21 mouse cellular contexts compared by ENCODE assay signal in the genomic region with DNA sequence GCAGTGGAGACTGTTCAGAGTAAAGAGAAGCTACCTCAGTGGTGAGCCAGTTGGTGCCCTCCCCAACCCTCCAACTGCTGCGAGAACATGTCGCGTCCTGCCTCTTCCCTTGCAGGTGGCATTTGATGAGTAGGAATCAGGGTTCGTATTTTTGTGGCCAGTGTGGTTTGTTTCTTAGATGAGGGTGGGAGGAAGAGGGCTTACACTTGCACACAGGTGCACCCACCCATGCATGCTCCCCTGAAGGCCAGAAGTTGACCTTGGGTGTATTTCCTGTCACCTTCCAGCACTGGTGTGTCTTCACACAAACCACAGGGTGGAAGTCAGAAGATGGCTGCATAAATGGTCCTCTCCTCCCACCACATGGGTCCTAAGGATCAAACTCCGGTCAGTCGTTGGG.
DNase-seq lines count a peak whose midpoint lies in the region; ATAC-seq lines count a peak whose summit lies in the region.
"Had no signal": no experiment of that assay in that cellular context is flagged by ENCODE, and none has a peak within 500 bp of the region (broad histone marks: within the 10 kb centered on the region; RNA-seq: fewer than 3 reads in every experiment).

No protein-coding gene starts in this region.

- H3K4me3 ChIP-seq in heart, embryonic 16.5 days (ENCODE audit: low read length), result no peak overlapping the region
- H3K4me3 ChIP-seq in heart, embryonic 11.5 days (ENCODE audit: low read depth, low read length), result no peak overlapping the region
- H3K4me3 ChIP-seq: embryonic facial prominence, embryonic 13.5 days; heart, embryonic 13.5 days; hindbrain, embryonic 10.5 days; midbrain, embryonic 10.5 days; neural tube, embryonic 12.5 days; stomach, embryonic 15.5 days had no signal

- no peaks in the 10 kb centered on the region for H3K27me3 ChIP-seq in heart, embryonic 16.5 days (ENCODE audit: control insufficient read depth, insufficient read depth, low read length)
- no peaks in the 10 kb centered on the region for H3K27me3 ChIP-seq in heart, embryonic 11.5 days (ENCODE audit: control insufficient read depth, insufficient read depth, low read length)
- H3K27me3 ChIP-seq: embryonic facial prominence, embryonic 13.5 days; heart, embryonic 13.5 days; neural tube, embryonic 12.5 days; stomach, embryonic 15.5 days had no signal

- H3K9ac ChIP-seq in heart, embryonic 16.5 days (ENCODE audit: low read length), result no peak overlapping the region
- H3K9ac ChIP-seq in heart, embryonic 11.5 days (ENCODE audit: low read depth, low read length), result no peak overlapping the region
- H3K9ac ChIP-seq: embryonic facial prominence, embryonic 13.5 days; heart, embryonic 13.5 days; neural tube, embryonic 12.5 days; stomach, embryonic 15.5 days had no signal

- intact Hi-C loops in gastrocnemius, postnatal 36 days (cut with DNase I), result no loop called here
- intact Hi-C loops in left cerebral cortex, postnatal 36 days (cut with DNase I), result no loop called here

- no peaks in the 10 kb centered on the region for H3K36me3 ChIP-seq in heart, embryonic 16.5 days (ENCODE audit: control insufficient read depth, insufficient read depth)
- no peaks in the 10 kb centered on the region for H3K36me3 ChIP-seq in heart, embryonic 11.5 days (ENCODE audit: control insufficient read depth, insufficient read depth, low read length)
- H3K36me3 ChIP-seq: neural tube, embryonic 12.5 days had no signal

- no peaks in the 10 kb centered on the region for H3K4me1 ChIP-seq in heart, embryonic 16.5 days (ENCODE audit: control insufficient read depth, insufficient read depth, low read length)
- no peaks in the 10 kb centered on the region for H3K4me1 ChIP-seq in heart, embryonic 11.5 days (ENCODE audit: control insufficient read depth, insufficient read depth, low read length)
- H3K4me1 ChIP-seq: embryonic facial prominence, embryonic 13.5 days; hindbrain, embryonic 10.5 days; midbrain, embryonic 10.5 days; neural tube, embryonic 12.5 days; stomach, embryonic 15.5 days had no signal

- no peak overlapping the region for H3K27ac ChIP-seq in heart, embryonic 16.5 days (ENCODE audit: low read length)
- no peak overlapping the region for H3K27ac ChIP-seq in heart, embryonic 11.5 days (ENCODE audit: low read depth, low read length)
- H3K27ac ChIP-seq: embryonic facial prominence, embryonic 13.5 days; heart, embryonic 13.5 days; hindbrain, embryonic 10.5 days; midbrain, embryonic 10.5 days; neural tube, embryonic 12.5 days; stomach, embryonic 15.5 days had no signal

- peak; percentile 4 to 40 for DNase-seq in CD8-positive naive resting alpha-beta T cell, adult 2 months (ENCODE audit: low read depth in 2 of 2, low spot score in 2 of 2)
- peak; percentile 71 to 74 for DNase-seq in thymus, postnatal 10 days (ENCODE audit: low spot score in 2 of 2)
- no peak for DNase-seq in cerebellum, adult 9-11 months
- no peak for DNase-seq in gastrocnemius, postnatal 36 days
- no peak for DNase-seq in left cerebral cortex, postnatal 36 days (ENCODE audit: low spot score in 2 of 2)
- DNase-seq: adrenal gland, postnatal 14 days; cerebellum, adult 2 months; layer of hippocampus, postnatal 36 days; liver; lung, adult 2 months; lung, postnatal 36 days had no signal

- WGBS in heart, embryonic 16.5 days, result 90% methylated on average over 6 of the region's 6 CpGs
- 91% methylated on average over 6 of the region's 6 CpGs for WGBS in heart, embryonic 11.5 days (ENCODE audit: insufficient replicate concordance)

- ATAC-seq in heart, embryonic 16.5 days (replicated peaks; ENCODE audit: extremely low read depth, insufficient read depth, low FRiP score), result peak; percentile 69
- ATAC-seq in heart, embryonic 11.5 days (replicated peaks; ENCODE audit: insufficient number of reproducible peaks, low FRiP score, low TSS enrichment), result no peak
- peak; percentile 58 for ATAC-seq in inflammation-experienced regulatory T-cells, adult 6 months
- ATAC-seq: intestine, embryonic 16.5 days had no signal

- no peaks in the 10 kb centered on the region for H3K9me3 ChIP-seq in heart, embryonic 16.5 days (replicated peaks; ENCODE audit: control insufficient read depth, low read length)
- no peaks in the 10 kb centered on the region for H3K9me3 ChIP-seq in heart, embryonic 11.5 days (replicated peaks; ENCODE audit: control insufficient read depth, low read length)
- H3K9me3 ChIP-seq: embryonic facial prominence, embryonic 13.5 days; heart, embryonic 13.5 days; hindbrain, embryonic 10.5 days; midbrain, embryonic 10.5 days; neural tube, embryonic 12.5 days; stomach, embryonic 15.5 days had no signal

- no peak overlapping the region for H3K4me2 ChIP-seq in heart, embryonic 16.5 days (ENCODE audit: low read depth, low read length)
- H3K4me2 ChIP-seq in heart, embryonic 11.5 days, result no peak overlapping the region
- H3K4me2 ChIP-seq: embryonic facial prominence, embryonic 13.5 days; heart, embryonic 13.5 days; neural tube, embryonic 12.5 days; stomach, embryonic 15.5 days had no signal

Comparison
In these comparisons a context has a peak if more than half of its experiments do, and no peak if none do; other contexts are left out.
1. DNase-seq: peak in CD8-positive naive resting alpha-beta T cell, adult 2 months (2 of 2) and thymus, postnatal 10 days (2 of 2); none in cerebellum, adult 9-11 months (single experiment), gastrocnemius, postnatal 36 days (0 of 2) and left cerebral cortex, postnatal 36 days (0 of 2).